Mouse (Mus musculus) left cerebral cortex, postnatal 36 days (tissue): ENCODE measurements around the gene Eif2s3x. TPM values are rescaled to one million over a fixed set of nuclear protein-coding genes. Genes with fewer than 3 reads are reported as not detected.
"Not testable (repeated sequence)": the region's sequence is repeated elsewhere in the genome, so short reads cannot be mapped to it uniquely, and the experiment has no call there.

Experiments
- DNase-seq, 2 experiments: peaks; one replicate each; pipeline ENCODE4 v3.0.0; 2021 to 2022; ENCODE audit warnings: low spot score in 2 of 2, mixed read lengths in 1 of 2
- intact Hi-C: fragments of 180-260 bp; cut with DNase I; formaldehyde crosslinking; loops from one replicate; pipeline ENCODE4 v1.15.1; 2025
- total RNA-seq, 2 experiments: library from RNA; stranded (reverse); gene quantifications; 2 replicates each; pipeline ENCODE4 v1.2.3; 2021

Eif2s3x gene
- total RNA-seq = 100 to 1,000 TPM; 101 to 170 TPM

DNA sequence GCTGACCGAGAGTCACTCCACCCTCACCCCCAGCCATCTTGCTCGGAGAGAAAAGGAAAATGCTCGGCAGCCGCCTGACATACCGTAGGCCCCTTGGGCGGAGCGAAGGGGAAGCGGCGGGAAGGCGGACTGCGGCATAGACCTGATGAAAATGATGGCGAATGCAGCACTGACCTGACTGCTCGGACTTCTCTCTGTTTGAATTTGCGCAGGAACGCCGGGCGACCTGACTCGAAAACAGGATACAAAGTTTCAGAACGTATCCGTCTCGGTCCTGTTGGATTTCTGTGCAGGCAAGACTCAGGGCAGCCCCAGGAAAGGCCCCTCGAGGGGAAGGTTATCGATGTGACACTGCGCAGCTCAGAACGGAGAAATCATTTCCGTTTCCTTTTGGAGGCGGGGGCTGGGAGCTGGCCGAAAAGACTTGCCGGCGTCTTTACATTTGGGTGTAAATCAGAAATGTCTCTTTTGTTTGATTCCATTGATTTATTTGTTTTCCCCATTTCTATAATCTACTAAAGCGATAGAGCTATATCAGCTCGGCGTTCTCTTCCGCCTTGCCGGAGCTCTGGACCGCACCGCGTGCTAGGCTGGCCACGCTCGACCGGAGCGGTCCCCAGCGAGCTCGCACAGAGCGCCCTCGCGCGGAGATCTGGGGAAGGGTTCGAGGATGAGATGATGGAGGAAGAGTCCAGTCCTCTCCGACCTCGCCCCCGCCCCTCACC is at the start of gene Eif2s3x:
Gene Eif2s3x (minus strand): TSS at position 266 of the 725 bp plus-strand sequence.
- intact Hi-C loops = loop anchor here (1.0 kb wide), 2 partner anchors 21 to 34 kb away; no protein-coding TSS in a partner anchor
- DNase-seq = peak; percentile 80 to 91

DNA sequence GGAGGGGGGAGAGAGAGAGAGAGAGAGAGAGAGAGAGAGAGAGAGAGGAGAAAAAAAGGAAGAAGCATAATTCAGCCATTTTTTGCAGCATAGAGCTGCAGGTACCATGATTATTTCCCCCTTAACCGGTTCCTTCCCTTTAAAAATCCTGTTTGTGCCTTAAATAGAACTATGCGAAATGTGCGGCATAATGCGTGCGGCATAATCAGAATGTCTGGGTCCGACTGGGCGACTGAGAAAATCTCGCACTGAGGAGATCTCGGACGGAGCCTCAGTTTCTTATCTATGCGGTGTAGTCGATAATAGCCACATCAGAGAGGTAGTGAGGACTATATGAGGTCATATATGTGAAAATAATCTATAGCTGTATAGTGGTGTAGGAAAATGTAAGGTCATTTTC is 22.9 kb upstream of the Eif2s3x start:
- DNase-seq = peak in 1 of 2 experiments; percentile 4
- intact Hi-C loops = no loop called here

DNA sequence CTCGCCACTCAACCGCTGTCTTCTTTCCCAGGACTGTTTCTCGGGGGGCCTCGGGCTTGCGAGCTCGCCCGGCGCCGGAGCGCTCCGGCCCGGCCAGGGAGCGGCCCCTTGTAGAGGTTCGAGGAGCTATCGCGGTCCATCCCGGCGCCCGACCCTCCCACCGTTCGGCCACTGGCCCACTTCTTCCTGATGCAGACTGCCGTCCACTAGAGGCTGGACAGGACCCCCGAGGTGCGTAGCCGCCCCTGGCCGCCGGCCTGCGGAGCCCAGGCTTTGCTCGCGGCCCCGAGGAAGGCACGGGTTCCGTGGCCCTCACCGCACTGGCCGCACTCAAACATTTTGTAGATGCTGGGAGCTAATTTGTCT is 22.5 kb upstream of the Eif2s3x start:
- DNase-seq = peak in 1 of 2 experiments; percentile 11
- intact Hi-C loops = no loop called here

DNA sequence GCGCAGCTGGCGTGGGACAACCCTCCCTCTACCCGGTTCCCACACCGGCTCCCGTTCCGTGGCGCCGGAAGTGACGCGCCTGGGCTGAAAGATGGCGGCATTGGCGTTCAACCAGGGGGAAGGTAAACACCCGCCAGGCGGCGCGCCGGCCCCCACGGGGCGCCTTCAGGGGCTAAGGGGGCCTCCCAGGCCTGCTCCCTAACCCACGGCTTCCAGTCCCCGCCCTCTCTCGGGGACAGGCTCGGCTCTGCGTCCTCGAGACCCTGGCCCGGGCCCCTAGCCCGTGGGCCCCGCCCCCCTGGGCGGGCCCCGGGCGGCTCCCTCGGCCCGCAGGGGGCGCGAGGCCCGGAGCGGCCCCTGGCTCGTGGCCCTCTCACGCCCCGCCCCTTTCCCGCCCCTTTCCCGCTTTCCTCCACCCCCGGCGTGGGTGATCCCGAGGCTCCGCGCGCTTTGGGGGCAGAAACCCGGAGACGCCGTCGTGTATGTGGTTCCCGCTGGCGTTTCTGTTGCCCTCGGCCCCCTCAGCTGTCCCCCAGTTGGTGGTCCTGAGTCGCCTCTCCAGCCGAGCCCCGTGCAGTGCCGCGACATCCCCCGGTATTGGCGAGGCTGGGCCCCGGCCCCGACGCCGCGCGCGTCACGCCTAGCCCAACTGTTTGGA is 22.0 kb upstream of the Eif2s3x start, which contains the start of gene Klhl15:
Gene Klhl15 (plus strand): TSS at position 68 of the 658 bp plus-strand sequence.
- intact Hi-C loops = loop anchor here (1.0 kb wide), 1 partner anchor 132 kb away; the partner anchor contains the start of gene Fam90a1b
- DNase-seq = peak; percentile 83 to 84

DNA sequence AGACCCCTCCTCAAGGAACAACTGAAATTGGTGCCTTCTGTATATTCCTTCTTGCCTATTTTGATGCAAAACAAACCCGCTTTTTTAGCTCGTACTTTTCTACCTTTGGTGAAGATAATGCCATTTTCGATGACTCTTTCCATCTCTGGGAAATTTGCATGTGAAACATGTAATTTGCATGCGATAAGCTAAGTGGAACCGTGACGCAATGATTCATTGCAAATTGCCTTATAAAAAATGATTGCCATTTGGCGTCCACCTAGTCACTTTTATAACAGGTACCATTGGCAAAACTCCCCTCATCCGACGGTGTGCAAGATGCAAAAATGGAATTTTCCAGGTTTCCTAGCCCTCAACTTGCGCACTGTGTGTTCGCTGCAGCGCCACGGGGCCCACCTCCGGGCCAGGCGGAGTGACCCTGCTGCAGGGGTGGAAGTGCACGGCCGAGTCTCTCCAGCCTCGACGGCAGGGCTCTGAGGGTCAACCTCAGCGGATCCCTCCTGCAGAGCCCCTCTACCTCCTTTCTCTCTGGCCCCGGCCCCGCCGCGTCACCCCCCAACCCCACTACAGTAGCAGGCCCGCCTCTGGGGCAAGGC is 21.4 kb upstream of the Eif2s3x start:
- DNase-seq = no peak
- intact Hi-C loops = loop anchor here (1.0 kb wide), 2 partner anchors 21 to 132 kb away; partner anchors contain the start of gene Fam90a1b

DNA sequence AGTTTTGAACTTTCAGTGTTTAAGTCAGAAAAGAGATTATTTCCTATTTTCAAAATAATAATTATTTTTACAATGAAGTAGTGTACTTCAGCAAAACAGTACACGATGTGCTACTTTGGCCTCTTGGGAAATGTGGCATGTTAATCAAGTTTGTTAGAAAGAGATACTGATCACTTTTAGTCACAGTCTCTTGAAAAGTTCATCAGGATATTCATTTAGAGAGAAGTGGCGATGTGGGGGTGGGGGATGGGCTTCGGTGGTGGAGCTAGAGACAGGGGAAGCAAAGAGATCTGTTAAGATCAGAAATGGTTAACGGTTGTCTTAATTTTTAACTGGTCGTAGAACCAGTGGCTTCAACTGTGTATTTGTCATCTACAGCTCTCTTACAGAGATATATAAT is 20.8 kb upstream of the Eif2s3x start:
- DNase-seq = no peak
- intact Hi-C loops = loop anchor here (1.0 kb wide), 1 partner anchor 20 kb away; no protein-coding TSS in a partner anchor

DNA sequence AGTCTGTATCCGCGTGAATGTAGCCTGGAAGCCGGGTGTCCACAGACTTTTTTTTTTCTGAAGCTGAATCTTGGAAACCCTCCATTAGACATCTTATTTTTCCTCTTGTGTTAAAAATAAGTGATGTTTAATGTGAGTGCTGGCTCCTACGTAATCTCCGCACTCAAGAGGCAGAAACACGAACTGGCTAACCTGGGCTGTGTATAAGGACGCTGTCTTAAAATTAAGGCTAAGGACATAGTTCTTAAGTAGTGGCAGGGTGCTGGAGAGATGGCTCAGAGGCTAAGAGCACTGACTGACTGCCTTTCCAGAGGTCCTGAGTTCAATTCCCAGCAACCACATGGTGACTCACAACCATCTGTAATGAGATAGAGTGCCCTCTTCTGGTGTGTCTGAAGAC is 722 bp upstream of the Eif2s3x start:
- no peak for DNase-seq
- intact Hi-C loops = loop anchor here (1.0 kb wide), 1 partner anchor 20 kb away; no protein-coding TSS in a partner anchor

DNA sequence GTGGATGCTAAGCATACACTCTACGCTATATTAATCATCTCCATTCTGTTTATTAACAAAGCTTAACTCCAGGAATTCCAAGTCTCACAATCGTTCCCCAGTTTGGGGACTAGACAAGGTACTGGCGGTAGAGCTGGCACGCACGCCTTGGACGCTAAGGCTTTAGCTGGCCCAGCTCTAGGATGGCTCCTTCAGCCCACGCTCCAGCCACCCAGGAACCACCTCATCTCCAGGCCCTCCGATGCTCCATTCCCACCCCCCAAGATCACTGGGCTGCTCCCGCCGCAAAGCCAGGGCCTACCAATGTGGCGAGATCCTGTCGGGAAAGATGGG is 432 bp downstream of the Eif2s3x start:
- DNase-seq = no peak
- intact Hi-C loops = loop anchor here (1.0 kb wide), 1 partner anchor 34 kb away; no protein-coding TSS in a partner anchor

DNA sequence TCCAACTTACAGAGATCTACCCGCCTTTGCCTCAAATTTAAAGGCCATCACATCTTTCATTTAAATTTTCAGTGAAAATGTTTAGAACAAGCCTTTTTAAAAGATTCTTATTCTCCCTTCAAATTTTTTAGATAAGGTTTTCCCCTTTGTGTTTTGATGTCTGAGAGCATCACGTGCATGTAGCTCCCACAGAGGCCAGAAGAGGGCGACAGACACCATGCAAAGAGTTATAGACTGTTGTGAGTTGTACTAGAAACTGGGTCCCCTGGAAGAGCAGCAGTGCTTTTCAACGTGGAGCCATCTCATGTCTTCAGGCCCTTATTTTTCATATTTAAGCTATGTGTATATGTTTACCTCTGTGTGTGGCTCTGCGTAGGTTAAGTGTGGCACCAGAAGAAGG is 14.9 kb downstream of the Eif2s3x start:
- intact Hi-C loops = no loop called here
- DNase-seq = peak in 1 of 2 experiments; percentile 28

DNA sequence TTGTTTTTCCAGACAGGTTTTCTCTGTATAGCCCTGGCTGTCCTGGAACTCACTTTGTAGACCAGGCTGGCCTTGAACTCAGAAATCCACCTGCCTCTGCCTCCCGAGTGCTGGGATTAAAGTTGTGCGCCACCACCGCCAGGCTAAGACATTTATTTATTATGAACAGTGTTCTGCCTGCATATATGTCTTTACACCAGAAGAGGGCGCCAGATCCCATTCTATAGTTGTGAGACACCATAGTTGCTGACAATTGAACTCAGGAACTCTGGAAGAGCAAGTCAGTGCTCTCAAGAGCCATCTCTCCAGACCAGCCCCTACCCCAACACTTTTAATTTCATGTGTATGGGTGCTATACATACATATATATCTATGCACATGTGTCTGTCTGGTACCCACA is 18.8 kb downstream of the Eif2s3x start:
- intact Hi-C loops, DNase-seq: not testable (repeated sequence)

DNA sequence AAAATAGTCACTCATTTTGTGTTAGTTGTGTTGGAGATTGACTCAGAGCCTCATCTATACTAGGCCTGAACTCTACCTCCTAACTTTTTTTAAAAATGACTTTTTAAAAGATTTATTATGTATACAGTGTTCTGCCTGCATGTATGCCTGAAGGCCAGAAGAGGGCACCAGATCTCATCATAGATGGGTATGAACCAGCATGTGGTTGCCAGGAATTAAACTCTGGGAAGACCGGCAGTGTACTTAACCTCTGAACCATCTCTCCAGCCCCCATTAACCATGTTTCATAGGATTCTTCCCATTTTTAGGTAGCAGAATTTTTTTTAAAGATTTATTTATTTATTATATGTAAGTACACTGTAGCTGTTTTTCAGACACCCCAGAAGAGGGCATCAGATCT is 27.5 kb downstream of the Eif2s3x start:
- DNase-seq = no peak
- intact Hi-C loops = no loop called here

DNA sequence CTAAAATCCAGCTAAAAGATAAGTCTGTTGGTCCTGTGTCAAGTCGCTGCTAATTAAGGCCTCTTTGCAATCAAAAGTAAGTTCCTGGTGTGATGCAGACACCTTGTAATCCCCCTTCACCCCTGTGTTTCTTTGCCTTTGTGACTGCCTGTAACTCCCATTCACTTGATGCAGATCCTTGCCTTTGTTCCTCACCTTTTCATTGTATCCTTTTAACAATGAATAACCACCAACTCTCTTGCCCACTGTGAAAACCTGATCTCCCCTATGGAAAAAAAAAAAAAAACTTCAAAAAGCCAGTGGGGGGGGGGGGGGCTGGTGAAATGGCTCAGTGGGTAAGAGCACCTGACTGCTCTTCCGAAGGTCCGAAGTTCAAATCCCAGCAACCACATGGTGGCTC is 28.8 kb downstream of the Eif2s3x start:
- intact Hi-C loops = no loop called here
- no peak for DNase-seq

DNA sequence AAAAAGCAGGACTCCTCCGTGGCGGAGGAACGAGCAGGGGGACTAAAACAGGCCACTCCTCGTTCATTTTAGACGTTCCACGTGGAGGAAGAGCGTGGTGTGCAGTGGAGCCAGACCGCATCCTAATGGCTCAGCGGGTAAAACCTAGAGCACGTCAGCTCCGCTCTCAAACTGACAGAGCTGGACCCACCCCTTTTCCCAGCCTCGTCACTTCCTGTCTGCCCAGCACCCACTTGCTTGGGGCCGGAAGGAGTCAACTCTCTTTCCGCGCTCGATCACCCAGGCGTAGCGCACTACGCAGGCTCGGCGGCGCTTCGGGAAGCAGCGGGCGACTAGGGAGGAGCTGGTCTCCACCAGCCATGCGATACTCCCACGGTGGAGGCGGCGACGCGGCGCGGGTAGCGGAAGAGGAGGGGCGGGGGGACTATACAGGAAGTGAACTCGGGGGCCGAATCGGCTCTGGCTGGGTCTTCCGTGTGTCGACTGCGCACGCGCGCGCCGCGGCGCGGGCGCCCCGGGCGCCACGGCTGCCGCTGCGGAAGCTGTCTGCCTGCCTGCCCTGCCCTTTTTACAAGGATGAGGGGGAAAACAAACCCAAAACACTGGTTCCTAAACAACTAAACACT is 34.8 kb downstream of the Eif2s3x start:
- intact Hi-C loops = loop anchor here (1.0 to 2.0 kb wide), 2 partner anchors 34 to 55 kb away; partner anchors contain the start of genes Eif2s3x and Zfx

DNA sequence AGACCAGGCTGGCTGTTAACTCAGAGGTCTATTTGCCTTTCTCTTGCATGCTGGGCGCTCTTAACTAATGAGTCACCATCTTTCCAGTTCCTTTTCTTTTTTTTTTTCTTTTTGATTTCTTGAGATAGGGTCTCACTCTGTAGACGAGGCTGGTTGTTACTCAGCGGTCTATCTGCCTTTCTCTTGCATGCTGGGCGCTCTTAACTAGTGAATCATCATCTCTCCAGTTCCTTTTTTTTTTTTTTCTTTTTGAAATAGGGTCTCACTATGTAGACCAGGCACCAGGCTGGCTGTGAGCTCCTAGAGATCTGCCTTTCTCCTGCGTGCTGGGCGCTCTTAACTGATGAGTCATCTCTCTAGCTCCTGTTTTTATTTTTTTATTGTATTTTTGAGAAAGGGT is 43.3 kb downstream of the Eif2s3x start:
- intact Hi-C loops = no loop called here

More for the DNA sequence above, 34.8 kb downstream of the Eif2s3x start:
- DNase-seq = peak; percentile 91 to 96

DNA sequence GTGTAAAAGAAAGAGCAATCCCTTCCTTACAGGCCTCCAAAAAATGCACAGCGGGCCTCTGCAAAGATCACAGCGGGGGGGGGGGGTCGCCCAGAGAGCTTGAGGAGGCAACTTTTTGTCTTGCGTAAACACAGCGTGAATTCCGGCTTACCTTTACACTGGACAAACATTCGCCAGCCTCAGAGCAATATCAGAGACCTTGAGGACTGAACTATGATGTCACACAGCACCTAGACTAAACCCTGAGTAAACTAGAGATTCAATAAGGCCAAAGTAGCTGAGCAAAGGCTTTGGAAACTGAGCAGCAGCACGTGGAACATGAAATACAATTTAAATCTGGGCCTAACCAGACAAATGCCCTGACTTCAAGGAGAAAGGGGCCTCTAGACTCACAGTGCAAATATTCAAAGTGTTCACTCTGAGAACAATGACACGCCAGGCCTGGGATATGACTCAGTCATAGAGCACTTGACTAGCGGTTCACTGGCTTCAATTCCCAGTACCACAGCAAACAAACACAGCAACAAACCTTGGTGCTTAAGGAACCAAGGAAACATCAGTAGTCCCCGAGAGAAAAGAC is 60.3 kb downstream of the Eif2s3x start:
- no peak for DNase-seq
- intact Hi-C loops = no loop called here

More for the DNA sequence above, 43.3 kb downstream of the Eif2s3x start:
- no peak for DNase-seq

DNA sequence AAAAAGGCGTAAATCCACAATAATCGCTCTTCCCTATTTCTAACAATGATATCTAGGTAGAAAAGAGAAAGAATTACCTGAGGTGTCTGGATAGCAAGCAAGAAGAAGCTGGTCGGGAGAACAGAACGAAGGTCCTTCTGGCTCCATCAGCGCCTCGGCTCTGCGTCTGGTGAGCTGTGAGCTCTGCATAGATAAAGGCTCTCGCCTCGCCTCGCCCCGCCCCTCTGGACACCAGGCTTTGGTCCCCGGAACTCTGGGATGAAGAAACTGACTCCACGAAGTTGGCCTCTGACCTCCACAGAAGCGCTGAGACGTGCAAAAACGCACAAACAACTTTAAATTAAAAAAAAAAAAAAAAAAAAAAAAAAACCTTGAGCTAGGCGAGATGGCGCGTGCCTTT is 62.2 kb downstream of the Eif2s3x start:
- no peak for DNase-seq

DNA sequence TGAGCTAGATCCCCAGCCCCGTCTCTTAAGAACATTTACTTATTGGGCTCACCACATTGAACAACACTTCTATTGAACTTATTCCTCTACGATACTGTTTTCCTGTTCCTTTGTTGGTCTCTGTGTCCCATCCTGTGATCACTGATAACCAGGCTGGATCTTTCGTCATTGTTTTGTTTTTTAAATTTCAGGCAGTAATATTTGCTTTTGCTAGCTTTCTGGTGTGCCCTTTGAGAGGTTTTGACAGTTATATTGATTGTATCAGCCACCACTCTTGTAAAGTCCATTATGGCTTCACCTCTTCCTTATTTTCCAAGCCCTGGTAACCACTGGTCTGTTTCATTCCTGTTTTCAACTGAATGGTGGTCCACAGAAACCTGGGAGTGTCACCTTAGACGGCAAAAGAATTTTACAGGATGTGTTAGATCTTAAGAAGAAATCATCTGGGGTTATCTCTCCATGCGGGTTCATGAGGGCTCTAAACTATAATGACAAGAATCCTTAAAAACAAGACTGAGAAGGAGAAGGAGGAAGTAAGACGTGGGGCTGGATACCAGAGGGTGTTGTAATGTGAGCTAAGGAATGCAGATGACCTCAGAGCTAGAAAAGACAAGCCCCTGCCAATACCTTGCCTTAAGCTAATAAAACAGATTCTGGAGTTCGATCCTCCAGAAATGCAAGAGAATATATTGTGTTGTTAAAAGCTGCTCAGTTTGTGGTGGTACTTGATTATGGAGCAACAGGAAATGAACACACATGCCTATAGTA is 70.5 kb downstream of the Eif2s3x start:
- intact Hi-C loops = no loop called here
- no peak for DNase-seq

More for the DNA sequence above, 62.2 kb downstream of the Eif2s3x start:
- intact Hi-C loops = no loop called here

DNA sequence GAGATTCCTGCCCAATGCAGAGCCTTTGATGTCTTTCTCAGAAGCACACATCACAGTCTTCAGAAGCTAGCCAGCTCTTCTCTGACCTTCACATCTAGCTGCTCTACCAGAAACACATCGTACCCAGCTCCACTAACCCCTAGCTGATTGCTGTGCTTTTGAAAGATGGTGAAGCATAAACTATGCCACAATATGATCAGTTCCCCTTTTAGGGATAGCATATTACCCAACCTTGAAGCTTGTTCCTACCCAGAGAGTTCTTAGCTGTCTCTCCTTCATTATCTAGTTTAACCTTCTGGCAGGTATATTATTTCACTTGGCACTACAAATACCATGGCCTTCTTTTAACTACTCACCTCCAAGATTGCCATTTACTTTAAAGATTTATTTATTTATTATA is 72.6 kb downstream of the Eif2s3x start:
- intact Hi-C loops = no loop called here

More for the DNA sequence above, 72.6 kb downstream of the Eif2s3x start:
- DNase-seq = no peak
